Mouse (Mus musculus) adipocyte (in vitro differentiated cells): ENCODE data around the gene Coq5.
A peak's percentile ranks its signal among the peaks of the same experiment; 100 is the strongest.
"Not testable (repeated sequence)": the region's sequence is repeated elsewhere in the genome, so short reads cannot be mapped to it uniquely, and the experiment has no call there.

ENCODE experiments used
- DNase-seq: peaks from one replicate; pipeline ENCODE4 v3.0.0-alpha.2; 2016; ENCODE audit warnings: low spot score

Gene Coq5

GRCm38 (mm10) chr5:115267469-115268045 lies 11.9 kb upstream of the Coq5 start:
- DNase-seq, result peak; percentile 62

DNA sequence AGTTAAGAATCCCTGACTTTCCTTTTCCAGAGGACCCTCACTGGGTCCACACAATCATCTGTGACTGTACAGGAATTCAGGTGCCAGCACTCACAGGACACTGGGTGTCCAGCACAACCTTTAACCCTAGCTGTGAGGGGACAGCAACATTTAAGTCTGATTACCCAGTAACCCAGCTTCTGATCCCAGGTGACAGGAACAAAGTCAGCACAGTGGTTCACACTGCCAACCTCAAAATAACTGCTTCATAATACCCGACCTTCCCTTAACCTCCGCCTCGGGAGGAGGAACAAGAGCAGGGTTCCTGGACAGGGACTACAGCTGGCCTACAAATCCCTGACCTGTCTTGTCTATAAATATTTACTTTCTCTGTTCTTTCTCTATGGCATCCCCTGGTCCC lies 11.2 kb upstream of the Coq5 start:
- DNase-seq, result no peak

- no peak for DNase-seq
Observed at GRCm38 (mm10) chr5:115269969-115270368, 9.5 kb upstream of the Coq5 start.

- DNase-seq, result peak; percentile 55
Observed at GRCm38 (mm10) chr5:115271931-115272811, 7.3 kb upstream of the Coq5 start.

DNA sequence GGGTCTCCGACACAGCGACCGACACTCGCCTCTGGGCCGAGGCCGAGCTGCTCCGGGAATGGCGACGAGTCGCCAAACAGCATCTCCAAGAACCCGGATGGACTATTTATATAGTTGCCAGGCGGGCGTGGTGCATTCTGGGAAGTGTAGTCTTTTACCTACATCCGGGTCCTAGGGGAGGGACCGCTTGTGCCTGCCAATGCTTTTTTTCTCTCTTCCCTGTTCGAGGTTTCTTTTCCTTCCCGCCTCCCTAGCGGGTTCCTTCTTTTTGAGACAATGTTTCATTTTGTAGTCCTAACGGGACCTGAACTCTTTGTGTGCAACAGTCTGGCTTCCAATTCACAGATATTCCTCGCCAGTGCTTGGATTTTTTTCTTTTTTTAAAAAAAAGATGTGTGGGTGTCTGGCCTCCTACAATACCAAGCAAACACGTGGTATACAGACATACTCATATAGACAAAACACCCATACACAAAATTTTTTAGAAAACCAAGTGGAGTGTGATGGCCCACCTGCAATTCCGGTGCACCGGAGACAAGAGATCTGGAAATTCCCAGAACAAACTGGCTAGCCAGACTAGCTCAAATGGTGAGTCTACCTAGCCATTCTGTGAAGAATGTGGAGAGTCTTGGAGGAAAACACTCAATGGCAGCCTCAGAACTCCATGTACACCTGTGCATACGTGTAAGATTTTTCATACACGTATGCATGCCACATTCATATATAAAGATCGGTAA lies 6.5 kb upstream of the Coq5 start, which contains the start of gene Rnf10:
Rnf10 (minus strand) TSS at position 87 of the 737 bp plus-strand sequence.
- peak; percentile 99 for DNase-seq

DNA sequence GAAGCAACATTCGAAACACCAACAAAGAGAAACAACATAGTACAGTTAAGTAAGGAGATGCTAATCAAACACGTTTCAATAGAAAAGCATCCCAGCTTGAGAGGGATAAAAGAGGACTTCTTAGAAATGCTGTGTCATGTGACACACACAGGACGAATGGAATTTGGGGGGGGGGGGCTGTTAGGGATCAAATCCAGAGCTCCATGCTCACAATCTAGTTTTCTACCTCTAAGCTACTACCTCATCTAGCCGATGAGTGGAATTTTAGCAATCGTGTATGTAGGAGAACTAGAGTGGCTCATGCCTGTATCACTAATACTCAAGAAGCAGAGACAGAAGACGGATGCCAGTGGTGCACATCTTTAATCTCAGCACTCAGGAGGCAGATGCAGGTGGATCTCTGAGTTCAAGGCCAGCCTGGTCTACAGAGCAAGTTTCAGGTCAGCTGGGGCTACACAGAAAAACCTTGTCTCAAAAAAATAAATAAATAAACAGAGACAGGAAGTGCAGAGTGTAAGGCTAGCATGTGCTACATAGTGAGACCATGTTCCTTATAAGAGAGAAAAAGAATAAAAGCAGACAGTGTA lies 5.8 kb upstream of the Coq5 start:
- DNase-seq, result no peak

GRCm38 (mm10) chr5:115274353-115274752 lies 5.1 kb upstream of the Coq5 start:
- no peak for DNase-seq

- DNase-seq, result no peak
Observed at GRCm38 (mm10) chr5:115274771-115275170, 4.7 kb upstream of the Coq5 start.

DNA sequence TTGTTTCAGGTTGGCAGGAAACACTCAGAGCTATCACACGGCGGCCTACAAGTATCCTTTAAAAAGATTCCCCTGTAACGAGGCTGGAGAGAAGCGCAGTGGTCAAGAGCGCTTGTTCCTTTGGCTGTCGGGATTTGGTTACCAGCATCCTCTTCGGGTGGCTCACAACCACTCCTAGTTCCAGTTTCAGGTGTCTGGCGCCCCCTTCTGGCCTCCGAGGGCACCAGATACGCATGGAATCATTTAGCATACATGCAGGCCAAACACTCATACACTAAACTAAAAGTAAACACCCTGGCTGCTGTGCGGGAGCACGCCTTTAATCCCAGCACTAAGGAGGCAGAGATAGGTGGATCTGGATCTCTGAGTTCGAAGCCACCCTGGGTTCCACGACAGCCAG lies 3.5 kb upstream of the Coq5 start:
- no peak for DNase-seq

DNA sequence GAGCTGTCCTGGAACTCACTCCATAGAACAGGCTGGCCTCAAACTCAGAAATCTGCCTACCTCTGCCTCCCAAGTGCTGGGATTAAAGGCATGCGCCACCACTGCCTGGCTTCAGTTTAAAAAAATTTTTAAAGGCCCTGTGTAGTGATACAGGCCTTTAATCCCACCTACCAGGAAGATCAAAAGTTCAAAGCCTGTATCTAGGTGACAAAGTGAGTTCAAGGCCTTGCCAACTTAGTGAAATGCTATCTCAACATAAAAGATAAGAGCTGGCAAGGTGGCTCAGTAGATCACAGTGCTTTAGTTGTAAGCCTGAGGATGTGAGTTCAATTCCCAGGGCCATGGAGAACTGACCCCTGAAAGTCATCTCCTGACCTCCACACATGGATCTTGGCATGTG lies 1.4 kb upstream of the Coq5 start:
- no peak for DNase-seq

- no peak for DNase-seq
Observed at GRCm38 (mm10) chr5:115278785-115279184, 681 bp upstream of the Coq5 start.

DNA sequence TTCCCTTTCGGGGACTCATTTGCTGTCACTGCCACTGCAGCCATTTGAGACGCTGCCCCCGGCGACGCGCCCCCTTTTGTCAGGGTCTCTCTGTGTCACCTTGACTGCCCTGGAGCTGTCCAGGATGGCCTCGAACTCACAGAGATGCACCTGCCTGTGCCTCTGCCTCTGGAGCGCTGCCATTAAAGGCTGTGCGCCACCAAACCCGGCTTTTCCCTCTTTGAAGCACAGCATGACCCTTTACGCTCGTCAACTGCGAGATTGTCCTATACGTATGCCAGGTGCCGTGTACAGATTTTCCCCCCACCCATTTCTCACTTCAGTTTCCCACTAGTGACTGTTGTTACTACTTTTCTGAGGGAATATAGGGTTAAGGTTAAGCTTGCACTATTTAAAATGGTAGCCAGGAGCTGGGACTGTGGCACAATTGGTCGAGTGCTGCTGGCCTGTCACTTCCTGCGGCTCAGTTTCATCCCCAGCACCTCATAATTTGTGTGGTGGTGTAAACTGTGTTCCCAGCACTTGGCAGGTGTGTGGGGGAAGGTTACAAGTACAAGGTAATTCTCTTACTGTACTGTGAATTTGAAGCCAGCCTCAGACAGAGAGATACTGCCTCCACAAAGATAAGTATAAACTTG lies 703 bp downstream of the Coq5 start:
- DNase-seq, result peak; percentile 53

DNA sequence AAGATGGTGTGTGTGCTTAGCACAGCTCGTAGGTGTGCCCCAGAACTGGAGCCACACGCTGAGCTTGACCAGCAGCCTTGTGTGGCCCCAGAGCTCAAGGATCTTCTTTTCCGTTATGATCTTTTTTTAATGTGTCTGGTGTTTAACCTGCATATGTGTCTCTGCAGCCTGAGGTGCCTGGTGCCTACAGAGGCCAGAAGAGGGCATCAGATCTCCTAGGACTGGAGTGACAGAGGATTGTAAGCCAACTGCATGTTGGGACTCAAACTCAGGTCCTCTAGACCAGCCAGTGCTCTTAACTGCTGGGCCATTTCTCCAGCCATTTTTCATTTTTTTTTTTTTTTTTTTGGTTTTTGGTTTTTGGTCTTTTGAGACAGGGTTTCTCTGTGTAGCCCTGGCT lies 5.3 kb downstream of the Coq5 start:
- no peak for DNase-seq

DNA sequence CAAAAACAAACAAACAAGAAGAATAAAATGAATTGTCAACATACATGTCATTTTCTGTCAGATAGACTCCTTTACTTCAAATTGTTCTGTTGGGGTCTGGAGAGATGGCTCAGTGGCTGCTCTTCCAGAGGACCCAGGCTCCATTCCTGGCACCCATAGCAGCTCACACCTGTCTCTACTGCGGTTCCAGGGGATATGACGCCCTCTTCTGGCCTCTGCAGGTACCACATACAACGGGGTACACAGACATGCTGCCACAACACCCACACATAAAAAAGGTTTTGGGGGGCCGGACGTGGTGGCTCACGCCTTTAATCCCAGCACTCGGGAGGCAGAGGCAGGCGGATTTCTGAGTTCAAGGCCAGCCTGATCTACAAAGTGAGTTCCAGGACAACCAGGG lies 14.7 kb downstream of the Coq5 start:
- DNase-seq, result no peak

DNA sequence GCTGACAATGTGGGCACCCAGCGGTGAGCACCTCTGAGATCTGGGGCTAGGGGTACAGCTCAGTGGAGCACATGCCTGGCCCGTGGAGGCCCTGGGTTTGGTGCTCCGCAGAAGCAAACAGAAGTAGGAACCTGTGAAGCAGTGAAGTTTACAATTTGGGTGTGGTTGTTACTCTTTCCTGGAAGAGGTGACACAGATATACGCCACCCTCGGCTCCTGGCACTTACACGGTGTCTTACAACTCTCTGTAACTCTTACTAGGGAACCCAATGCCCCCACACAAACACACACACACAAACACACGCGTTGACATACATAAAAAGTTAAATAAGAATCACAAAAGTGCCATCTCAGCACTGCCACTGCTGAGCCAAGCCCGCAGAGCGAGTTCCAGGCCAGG lies 16.9 kb downstream of the Coq5 start:
- no peak for DNase-seq

DNA sequence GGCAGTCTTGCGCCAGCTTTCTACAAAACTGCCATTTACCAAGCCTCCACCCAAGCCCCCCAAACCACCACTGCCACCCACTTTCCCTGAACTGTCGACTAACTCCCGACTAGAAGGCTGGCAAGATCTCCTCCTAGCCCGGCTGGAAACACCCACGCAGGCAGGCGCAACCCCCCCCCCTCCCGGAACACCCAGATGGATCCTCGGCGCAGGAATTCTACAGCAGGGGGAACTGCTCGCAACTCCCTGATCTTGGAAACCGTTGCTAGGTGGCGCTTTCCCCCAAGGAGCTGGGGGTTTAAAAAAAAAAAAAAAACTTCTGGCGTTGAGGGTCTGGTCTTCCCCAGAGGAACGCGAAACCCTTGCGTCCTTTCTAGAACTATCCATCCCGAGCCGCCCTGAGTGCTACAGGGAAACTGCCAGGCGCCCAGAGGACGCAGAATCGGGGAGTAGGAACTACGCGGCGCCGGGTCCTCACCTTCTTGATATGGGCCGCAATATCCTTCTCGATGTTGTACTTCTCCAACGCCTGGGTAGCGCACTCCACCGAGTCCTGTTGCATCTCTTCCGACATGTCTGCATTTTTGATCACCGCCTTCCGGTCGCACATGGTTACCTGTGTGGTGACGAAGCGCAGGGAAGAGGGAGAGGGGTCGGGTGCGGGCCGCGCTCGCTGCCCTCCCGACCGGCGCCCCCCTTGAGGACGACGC lies 20.7 kb downstream of the Coq5 start:
- peak; percentile 86 for DNase-seq

- peak; percentile 99 for DNase-seq
Observed at GRCm38 (mm10) chr5:115300792-115301614, 21.5 kb downstream of the Coq5 start, which contains the start of gene Dynll1. TSS of gene Dynll1 (minus strand) at chr5:115300999.

- DNase-seq, result no peak
Observed at GRCm38 (mm10) chr5:115301615-115302014, 22.1 kb downstream of the Coq5 start.

DNA sequence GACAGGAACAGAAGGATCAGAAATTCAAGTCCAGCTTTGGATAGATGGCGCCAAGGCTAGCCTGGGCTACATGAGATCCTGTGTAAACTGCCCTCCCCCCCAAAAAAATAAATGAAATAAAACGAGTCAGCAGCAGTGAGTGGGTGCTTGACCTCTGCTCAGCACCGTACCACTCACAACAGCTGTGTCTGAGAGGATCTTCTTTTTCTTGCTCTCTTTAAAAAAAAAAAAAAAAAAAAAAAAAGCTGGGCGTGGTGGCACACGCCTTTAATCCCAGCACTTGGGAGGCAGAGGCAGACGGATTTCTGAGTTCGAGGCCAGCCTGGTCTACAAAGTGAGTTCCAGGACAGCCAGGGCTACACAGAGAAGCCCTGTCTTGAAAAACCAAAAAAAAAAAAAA lies 22.7 kb downstream of the Coq5 start:
- not testable (repeated sequence) for DNase-seq

- DNase-seq, result no peak
Observed at GRCm38 (mm10) chr5:115312354-115312753, 32.9 kb downstream of the Coq5 start.
